Mouse (Mus musculus) lung, adult 2 months (tissue): ENCODE data around the gene Pvalb.

Experiments
- CTCF ChIP-seq: fragments of 200-500 bp; IDR thresholded peaks from 2 replicates; pipeline ENCODE4 v1.5.1; 2011; ENCODE audit warnings: mild to moderate bottlenecking, low read length, control low read depth; ENCODE audit not compliant: insufficient read depth
- POLR2A ChIP-seq: fragments of 200-500 bp; IDR thresholded peaks from 2 replicates; pipeline ENCODE4 v1.6.1; 2011; ENCODE audit warnings: low read depth, mild to moderate bottlenecking, control low read depth, low read length, borderline replicate concordance; ENCODE audit errors: extremely low read depth

- TF ChIP-seq POLR2A (no peak), CTCF (no peak)
These were observed 41.5 kb upstream of the Pvalb start for GRCm38 (mm10) chr15:78247659-78248058.
